Mouse (Mus musculus): ENCODE data around the gene Tcf19. TPM values are rescaled to one million over a fixed set of nuclear protein-coding genes. Genes with fewer than 3 reads are reported as not detected.

Gene Tcf19
- polyA plus RNA-seq (2015; fragmentation: Nextera tagmentation; extraction: Ambion mirVana) = 14.4 and 15.6 TPM in 2 replicates

DNA sequence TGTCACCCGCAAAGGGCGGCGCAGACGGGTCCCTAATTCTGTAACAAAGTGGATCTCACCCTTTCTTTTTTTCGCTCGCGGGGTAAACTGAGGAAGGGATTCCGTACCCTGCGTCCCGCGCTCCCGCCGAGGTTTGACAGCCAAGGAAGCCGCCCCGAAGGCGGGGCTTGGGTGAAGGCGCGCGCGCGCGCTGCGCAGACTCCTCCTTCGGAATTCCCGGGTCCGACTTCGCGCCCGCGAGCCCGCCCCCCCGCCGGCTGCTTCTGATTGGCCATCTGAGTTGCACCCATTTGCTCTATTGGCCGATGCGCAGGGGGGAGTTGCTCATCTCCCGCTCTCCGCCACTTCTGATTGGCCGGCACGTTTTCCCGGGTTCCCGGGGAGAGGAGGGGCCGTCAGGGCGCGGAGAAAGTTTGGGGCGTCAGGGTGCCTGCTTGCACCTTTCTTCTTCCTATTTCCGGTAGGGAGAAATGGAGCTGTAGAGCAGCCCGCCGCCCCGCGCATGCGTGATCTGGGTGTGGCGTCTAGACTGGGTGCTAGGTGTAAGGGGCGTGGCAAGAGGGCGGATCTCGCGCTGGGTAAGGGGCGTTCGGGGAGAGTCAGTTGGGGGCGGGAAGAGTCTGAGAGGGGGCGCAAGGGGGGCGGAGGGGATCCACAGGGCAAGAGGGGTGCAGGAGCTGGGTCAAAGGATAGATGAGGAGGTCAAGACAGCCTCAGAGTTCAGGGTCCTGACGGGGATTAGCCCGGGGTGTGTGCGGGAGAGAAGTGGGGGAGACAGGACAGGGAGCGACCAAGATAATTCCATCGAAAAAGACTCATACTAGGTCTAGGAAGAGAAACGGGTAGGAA is at the start of gene Tcf19, which contains the start of gene Cchcr1:
TSS of gene Tcf19 (minus strand) at position 173 of the 849 bp plus-strand sequence.
TSS of gene Cchcr1 (plus strand) at position 449 of the 849 bp plus-strand sequence.
- Histone ChIP-seq H3K4me1 (replicated peaks) (peaks cover 31% of the 10 kb centered on the region), H3K9me3 (no peaks in the 10 kb centered on the region), H3K9ac (peak within 1 kb of the TSS; percentile 67), H3K4me3 (peak within 1 kb of the TSS; percentile 48), H3K27ac (replicated peaks) (no peak within 1 kb of the TSS), H3K36me3 (no peaks in the 10 kb centered on the region), H3K4me2 (peak within 1 kb of the TSS; percentile 71), H3K27me3 (peaks cover 8% of the 10 kb centered on the region; the same call in 1 of the 2 replicates)
- ATAC-seq (ENCODE audit: low read depth) = peak; percentile 95
- WGBS = under 1% methylated on average over 67 of the region's 67 CpGs

GRCm38 (mm10) chr17:35558216-35558615 is 41.6 kb upstream of the Tcf19 start:
- 65% methylated on average over 8 of the region's 8 CpGs for WGBS
- no peak overlapping the region for H3K4me3 ChIP-seq
- H3K4me2 ChIP-seq = no peak overlapping the region
- H3K4me1 ChIP-seq (replicated peaks) = 0 out of 2 replicates have a peak, but pooled peaks cover 3% of the 10 kb centered on the region
- H3K36me3 ChIP-seq = no peaks in the 10 kb centered on the region
- ATAC-seq (ENCODE audit: low read depth) = no peak
- H3K27me3 ChIP-seq = no peaks in the 10 kb centered on the region
- H3K27ac ChIP-seq (replicated peaks) = no peak overlapping the region
- no peak overlapping the region for H3K9ac ChIP-seq
- H3K9me3 ChIP-seq = no peaks in the 10 kb centered on the region

GRCm38 (mm10) chr17:35557351-35557750 is 40.7 kb upstream of the Tcf19 start:
- Histone ChIP-seq H3K4me3 (no peak overlapping the region), H3K4me1 (replicated peaks) (0 out of 2 replicates have a peak, but pooled peaks cover 3% of the 10 kb centered on the region), H3K9me3 (no peaks in the 10 kb centered on the region), H3K27me3 (no peaks in the 10 kb centered on the region), H3K4me2 (no peak overlapping the region), H3K36me3 (no peaks in the 10 kb centered on the region), H3K9ac (no peak overlapping the region), H3K27ac (replicated peaks) (0 out of 2 replicates have a peak overlapping the region, but pooled peaks have one; percentile 0)
- 75% methylated on average over 9 of the region's 9 CpGs for WGBS
- ATAC-seq (ENCODE audit: low read depth) = no peak

- Histone ChIP-seq H3K36me3 (no peaks in the 10 kb centered on the region), H3K4me1 (replicated peaks) (0 out of 2 replicates have a peak, but pooled peaks cover 3% of the 10 kb centered on the region), H3K27me3 (no peaks in the 10 kb centered on the region), H3K27ac (replicated peaks) (no peak overlapping the region), H3K9me3 (no peaks in the 10 kb centered on the region), H3K4me3 (no peak overlapping the region), H3K4me2 (no peak overlapping the region), H3K9ac (no peak overlapping the region)
- no peak for ATAC-seq (ENCODE audit: low read depth)
- WGBS = 27% methylated on average over 5 of the region's 5 CpGs
Measured at GRCm38 (mm10) chr17:35556812-35557211, 40.2 kb upstream of the Tcf19 start.

DNA sequence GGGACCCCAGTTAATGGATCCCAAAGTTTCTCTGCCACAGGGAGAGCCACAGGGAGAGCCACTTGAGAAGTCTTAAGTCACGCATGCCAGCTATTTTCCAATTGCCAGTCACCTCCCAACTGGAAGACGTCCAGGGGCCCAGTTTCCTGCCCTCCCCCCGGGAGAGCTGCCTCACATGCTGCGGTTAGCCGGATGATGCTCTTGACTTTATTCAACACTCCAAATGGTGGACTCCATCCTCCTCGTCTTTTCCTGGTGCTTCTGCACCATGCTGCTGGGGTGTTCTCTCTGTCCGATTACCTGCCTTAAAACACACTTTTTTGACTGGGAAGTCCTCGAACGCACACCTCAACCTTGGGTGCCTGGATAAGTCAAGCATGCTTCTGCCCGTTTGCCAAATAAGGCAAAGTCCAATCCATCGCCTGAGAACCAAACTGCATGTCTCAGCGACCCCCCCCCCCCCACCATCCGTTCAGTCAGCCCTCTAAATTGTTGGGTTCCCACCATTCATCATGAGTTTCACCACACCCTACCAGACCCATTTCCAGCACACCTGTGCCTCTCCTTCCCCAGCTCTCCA is 39.7 kb upstream of the Tcf19 start:
- no peak overlapping the region for H3K9ac ChIP-seq
- H3K4me1 ChIP-seq (replicated peaks) = 0 out of 2 replicates have a peak, but pooled peaks cover 2% of the 10 kb centered on the region
- 90% methylated on average over 13 of the region's 13 CpGs for WGBS
- no peak overlapping the region for H3K4me3 ChIP-seq
- H3K4me2 ChIP-seq = no peak overlapping the region
- no peaks in the 10 kb centered on the region for H3K9me3 ChIP-seq
- no peaks in the 10 kb centered on the region for H3K27me3 ChIP-seq
- no peak for ATAC-seq (ENCODE audit: low read depth)
- no peak overlapping the region for H3K27ac ChIP-seq (replicated peaks)
- no peaks in the 10 kb centered on the region for H3K36me3 ChIP-seq

GRCm38 (mm10) chr17:35554761-35555397 is 38.3 kb upstream of the Tcf19 start:
- Histone ChIP-seq H3K27me3 (no peaks in the 10 kb centered on the region), H3K36me3 (no peaks in the 10 kb centered on the region), H3K9ac (no peak overlapping the region), H3K4me1 (replicated peaks) (no peaks in the 10 kb centered on the region), H3K4me2 (no peak overlapping the region), H3K27ac (replicated peaks) (no peak overlapping the region), H3K4me3 (no peak overlapping the region), H3K9me3 (no peaks in the 10 kb centered on the region)
- 91% methylated on average over 18 of the region's 18 CpGs for WGBS
- no peak for ATAC-seq (ENCODE audit: low read depth)

- Histone ChIP-seq H3K27ac (replicated peaks) (no peak overlapping the region), H3K36me3 (no peaks in the 10 kb centered on the region), H3K4me1 (replicated peaks) (no peaks in the 10 kb centered on the region), H3K9ac (no peak overlapping the region), H3K27me3 (no peaks in the 10 kb centered on the region), H3K9me3 (no peaks in the 10 kb centered on the region), H3K4me2 (no peak overlapping the region), H3K4me3 (no peak overlapping the region)
- no peak for ATAC-seq (ENCODE audit: low read depth)
- 87% methylated on average over 5 of the region's 5 CpGs for WGBS
Measured at GRCm38 (mm10) chr17:35554321-35554720, 37.7 kb upstream of the Tcf19 start.

DNA sequence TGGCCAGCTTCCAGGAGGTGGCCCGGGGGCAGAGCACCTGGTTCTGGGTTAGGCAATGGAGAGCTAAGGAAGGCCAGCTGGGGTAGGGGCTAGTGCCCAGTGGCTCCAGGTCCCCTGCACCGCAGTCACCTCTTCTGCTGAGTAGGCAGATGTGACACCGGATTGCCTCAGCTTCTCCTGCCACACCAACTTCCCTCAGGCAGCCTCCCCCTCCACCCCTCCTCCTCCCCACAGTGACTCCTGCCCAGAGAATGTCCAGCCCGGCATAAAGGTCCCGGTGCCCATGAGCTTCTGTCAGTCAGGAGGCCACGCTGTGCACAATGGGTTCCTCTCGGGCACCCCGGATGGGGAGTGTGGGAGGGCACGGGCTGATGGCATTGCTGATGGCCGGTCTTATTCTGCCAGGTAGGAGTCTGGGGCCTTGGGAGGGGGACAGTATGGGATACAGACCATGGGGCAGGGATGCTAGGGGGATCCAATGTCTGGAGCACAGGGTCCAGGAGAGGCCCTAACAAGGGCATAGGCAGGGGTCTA is 35.3 kb upstream of the Tcf19 start, which contains the start of gene Cdsn:
TSS of gene Cdsn (plus strand) at position 248 of the 534 bp plus-strand sequence.
- no peak within 1 kb of the TSS for H3K9ac ChIP-seq
- no peaks in the 10 kb centered on the region for H3K36me3 ChIP-seq
- no peak within 1 kb of the TSS for H3K27ac ChIP-seq (replicated peaks)
- H3K4me2 ChIP-seq = no peak within 1 kb of the TSS
- H3K4me1 ChIP-seq (replicated peaks) = peaks cover 4% of the 10 kb centered on the region; the same call in 1 of the 2 replicates
- no peaks in the 10 kb centered on the region for H3K27me3 ChIP-seq
- no peaks in the 10 kb centered on the region for H3K9me3 ChIP-seq
- no peak within 1 kb of the TSS for H3K4me3 ChIP-seq
- no peak for ATAC-seq (ENCODE audit: low read depth)
- WGBS = 80% methylated on average over 10 of the region's 10 CpGs

DNA sequence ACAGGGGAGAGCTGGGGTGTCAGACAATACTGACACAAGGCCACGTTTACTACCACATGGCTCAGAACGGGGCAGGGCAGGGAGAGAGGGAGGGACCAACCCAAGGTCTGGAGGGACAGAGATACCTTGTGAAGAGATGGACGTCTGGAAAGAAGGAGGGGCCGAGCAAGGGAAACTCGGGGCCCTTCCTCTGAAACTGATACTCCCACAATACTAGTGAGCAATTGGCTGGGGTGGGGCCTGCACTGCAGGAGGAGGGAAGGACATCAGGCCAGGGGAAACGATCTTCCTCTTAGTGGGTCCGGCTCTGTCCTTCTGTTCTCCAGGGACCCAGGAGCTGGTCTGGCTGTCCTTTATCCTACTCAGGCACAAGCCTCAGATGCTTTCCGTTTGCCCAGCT is 34.2 kb upstream of the Tcf19 start:
- 49% methylated on average over 8 of the region's 8 CpGs for WGBS
- no peak for ATAC-seq (ENCODE audit: low read depth)
- no peaks in the 10 kb centered on the region for H3K36me3 ChIP-seq
- no peak overlapping the region for H3K4me3 ChIP-seq
- no peak overlapping the region for H3K27ac ChIP-seq (replicated peaks)
- peaks cover 13% of the 10 kb centered on the region; the same call in 1 of the 2 replicates for H3K4me1 ChIP-seq (replicated peaks)
- H3K9me3 ChIP-seq = no peaks in the 10 kb centered on the region
- H3K4me2 ChIP-seq = no peak overlapping the region
- no peak overlapping the region for H3K9ac ChIP-seq
- no peaks in the 10 kb centered on the region for H3K27me3 ChIP-seq

DNA sequence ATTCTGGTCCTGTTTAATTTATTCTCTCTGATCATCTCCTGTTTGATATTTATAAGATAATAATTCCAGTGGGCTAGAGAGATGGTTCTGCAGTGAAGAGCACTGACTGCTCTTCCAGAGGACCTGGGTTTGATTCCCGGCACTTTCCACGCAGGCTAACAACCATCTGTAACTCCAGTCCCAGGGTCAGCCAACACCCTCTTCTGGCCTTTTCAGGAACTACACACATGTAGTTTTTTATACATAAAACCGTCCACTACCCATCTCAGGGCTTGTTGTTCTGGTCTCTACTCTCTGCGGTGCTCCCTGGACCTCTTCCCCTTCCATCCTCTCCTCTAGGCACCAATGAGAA is 33.5 kb upstream of the Tcf19 start:
- WGBS = 95% methylated on average over 4 of the region's 4 CpGs
- no peak for ATAC-seq (ENCODE audit: low read depth)
- Histone ChIP-seq H3K36me3 (no peaks in the 10 kb centered on the region), H3K4me2 (no peak overlapping the region), H3K9ac (no peak overlapping the region), H3K4me1 (replicated peaks) (peaks cover 13% of the 10 kb centered on the region; the same call in 1 of the 2 replicates), H3K4me3 (no peak overlapping the region), H3K27ac (replicated peaks) (no peak overlapping the region), H3K9me3 (no peaks in the 10 kb centered on the region), H3K27me3 (no peaks in the 10 kb centered on the region)

- Histone ChIP-seq H3K27me3 (no peaks in the 10 kb centered on the region), H3K9ac (no peak overlapping the region), H3K36me3 (no peaks in the 10 kb centered on the region), H3K4me2 (no peak overlapping the region), H3K9me3 (no peaks in the 10 kb centered on the region), H3K4me1 (replicated peaks) (peaks cover 13% of the 10 kb centered on the region; the same call in 1 of the 2 replicates), H3K4me3 (no peak overlapping the region), H3K27ac (replicated peaks) (no peak overlapping the region)
- 62% methylated on average over 15 of the region's 15 CpGs for WGBS
- ATAC-seq (ENCODE audit: low read depth) = no peak
Measured at GRCm38 (mm10) chr17:35549437-35550142, 33.0 kb upstream of the Tcf19 start.

All from neural tube, embryonic 13.5 days (tissue).